In genomic region chr15:78405517-78406211, GRCm38 (mm10) we compare ENCODE assay signal across 8 mouse cellular contexts. TPM values are rescaled to one million over a fixed set of nuclear protein-coding genes. Genes with fewer than 3 reads are reported as not detected.
DNase-seq lines count a peak whose midpoint lies in the region; ATAC-seq and TF ChIP-seq lines count a peak whose summit lies in the region.

Gene Tst (minus strand): TSS chr15:78405907.

- H3K4me1 ChIP-seq in erythroblast, embryonic 14.5 days (ENCODE audit: control insufficient read depth) = peaks cover 94% of the 10 kb centered on the region
- peaks cover 49% of the 10 kb centered on the region for H3K4me1 ChIP-seq in heart, embryonic 10.5 days
- peaks cover 32% of the 10 kb centered on the region for H3K4me1 ChIP-seq in kidney, embryonic 14.5 days (ENCODE audit: control insufficient read depth, insufficient read depth, low read length)
- peaks cover 25% of the 10 kb centered on the region for H3K4me1 ChIP-seq in limb, embryonic 14.5 days (ENCODE audit: control insufficient read depth, insufficient read depth, low read length)
- peaks cover 21% of the 10 kb centered on the region for H3K4me1 ChIP-seq in midbrain, embryonic 16.5 days (ENCODE audit: control insufficient read depth, insufficient read depth, low read length)

- 1% methylated on average over 34 of the region's 34 CpGs for WGBS in heart, embryonic 10.5 days
- 2% methylated on average over 34 of the region's 34 CpGs for WGBS in kidney, embryonic 14.5 days
- 2% methylated on average over 32 of the region's 34 CpGs for WGBS in limb, embryonic 14.5 days
- WGBS in midbrain, embryonic 16.5 days = 3% methylated on average over 33 of the region's 34 CpGs

- peak; percentile 77 for DNase-seq in CD4-positive helper T cell, adult 2 months (ENCODE audit: low read depth, low spot score)
- peak; percentile 82 for DNase-seq in brain, embryonic 18.5 days (ENCODE audit: low read depth, low spot score)
- DNase-seq in heart, embryonic 10.5 days (ENCODE audit: low spot score) = peak; percentile 91
- DNase-seq in limb, embryonic 14.5 days (ENCODE audit: low spot score) = peak; percentile 87
- peak; percentile 65 to 68 for DNase-seq in spleen, postnatal 14 days (ENCODE audit: low spot score in 2 of 2)

- no peak for TF ChIP-seq POLR2A in limb, embryonic 14.5 days (IDR thresholded peaks at IDR 0.05; ENCODE audit: borderline replicate concordance, extremely low read depth, insufficient read depth, insufficient read length)

- H3K9ac ChIP-seq in kidney, embryonic 14.5 days (ENCODE audit: low read depth, low read length) = peak within 1 kb of the TSS; percentile 64
- peak within 1 kb of the TSS; percentile 74 for H3K9ac ChIP-seq in limb, embryonic 14.5 days (ENCODE audit: low read depth, low read length, severe bottlenecking)
- peak within 1 kb of the TSS; percentile 82 for H3K9ac ChIP-seq in midbrain, embryonic 16.5 days (ENCODE audit: low read depth, low read length)

- ATAC-seq in kidney, embryonic 14.5 days (ENCODE audit: low FRiP score, low TSS enrichment) = peak; percentile 82
- ATAC-seq in limb, embryonic 14.5 days (ENCODE audit: low FRiP score, low read depth) = peak; percentile 66
- peak; percentile 66 for ATAC-seq in midbrain, embryonic 16.5 days

- peaks cover 14% of the 10 kb centered on the region for H3K27me3 ChIP-seq in erythroblast, embryonic 14.5 days (ENCODE audit: control insufficient read depth)
- H3K27me3 ChIP-seq in heart, embryonic 10.5 days (ENCODE audit: insufficient read depth, poor library complexity, severe bottlenecking) = peaks cover 42% of the 10 kb centered on the region
- peaks cover 24% of the 10 kb centered on the region for H3K27me3 ChIP-seq in kidney, embryonic 14.5 days (ENCODE audit: control insufficient read depth, insufficient read depth, low read length)
- peaks cover 23% of the 10 kb centered on the region for H3K27me3 ChIP-seq in limb, embryonic 14.5 days (ENCODE audit: control insufficient read depth, insufficient read depth, low read length)
- H3K27me3 ChIP-seq in midbrain, embryonic 16.5 days (ENCODE audit: control insufficient read depth, insufficient read depth, low read depth, low read length) = peaks cover 24% of the 10 kb centered on the region

- H3K9me3 ChIP-seq in erythroblast, embryonic 14.5 days (ENCODE audit: control insufficient read depth, low read length) = 0 out of 2 replicates have a peak, but pooled peaks cover 4% of the 10 kb centered on the region
- H3K9me3 ChIP-seq in heart, embryonic 10.5 days = no peaks in the 10 kb centered on the region
- H3K9me3 ChIP-seq in kidney, embryonic 14.5 days (ENCODE audit: control insufficient read depth, low read length) = no peaks in the 10 kb centered on the region
- no peaks in the 10 kb centered on the region for H3K9me3 ChIP-seq in limb, embryonic 14.5 days (ENCODE audit: control insufficient read depth, low read length)
- H3K9me3 ChIP-seq in midbrain, embryonic 16.5 days (replicated peaks; ENCODE audit: control insufficient read depth, low read length, poor library complexity, severe bottlenecking) = no peaks in the 10 kb centered on the region

- H3K4me2 ChIP-seq in kidney, embryonic 14.5 days (replicated peaks; ENCODE audit: low read depth, low read length) = peak within 1 kb of the TSS; percentile 93
- H3K4me2 ChIP-seq in limb, embryonic 14.5 days (replicated peaks; ENCODE audit: low read depth, low read length, severe bottlenecking) = peak within 1 kb of the TSS; percentile 97
- H3K4me2 ChIP-seq in midbrain, embryonic 16.5 days (ENCODE audit: low read length) = peak within 1 kb of the TSS; percentile 97

- peak within 1 kb of the TSS; percentile 90 for H3K27ac ChIP-seq in heart, embryonic 10.5 days
- H3K27ac ChIP-seq in kidney, embryonic 14.5 days (ENCODE audit: low read depth, low read length) = peak within 1 kb of the TSS; percentile 91
- H3K27ac ChIP-seq in limb, embryonic 14.5 days (replicated peaks; ENCODE audit: low read depth, low read length) = peak within 1 kb of the TSS; percentile 89
- H3K27ac ChIP-seq in midbrain, embryonic 16.5 days (ENCODE audit: low read length) = peak within 1 kb of the TSS; percentile 84

- H3K36me3 ChIP-seq in erythroblast, embryonic 14.5 days (ENCODE audit: control insufficient read depth) = peaks cover 67% of the 10 kb centered on the region
- no peaks in the 10 kb centered on the region for H3K36me3 ChIP-seq in heart, embryonic 10.5 days
- no peaks in the 10 kb centered on the region for H3K36me3 ChIP-seq in kidney, embryonic 14.5 days (ENCODE audit: control insufficient read depth, insufficient read depth, low read length)
- no peaks in the 10 kb centered on the region for H3K36me3 ChIP-seq in limb, embryonic 14.5 days (ENCODE audit: control insufficient read depth, insufficient read depth, low read length)
- no peaks in the 10 kb centered on the region for H3K36me3 ChIP-seq in midbrain, embryonic 16.5 days (ENCODE audit: control insufficient read depth, insufficient read depth, low read length)

- H3K4me3 ChIP-seq in erythroblast, embryonic 14.5 days (replicated peaks) = peak within 1 kb of the TSS; percentile 100
- peak within 1 kb of the TSS; percentile 80 for H3K4me3 ChIP-seq in heart, embryonic 10.5 days
- peak within 1 kb of the TSS; percentile 66 for H3K4me3 ChIP-seq in kidney, embryonic 14.5 days (ENCODE audit: low read length)
- H3K4me3 ChIP-seq in limb, embryonic 14.5 days (replicated peaks; ENCODE audit: low read length) = peak within 1 kb of the TSS; percentile 72
- H3K4me3 ChIP-seq in midbrain, embryonic 16.5 days (ENCODE audit: low read depth, low read length) = peak within 1 kb of the TSS; percentile 61

RNA-seq across cellular contexts. Expression of gene Tst, which starts in this region (rescaled TPM):
- 3.8 and 3.9 TPM in 2 replicates for polyA plus RNA-seq in erythroblast, embryonic 14.5 days (2012)
- polyA plus RNA-seq in heart, embryonic 10.5 days (2016; fragmentation: Nextera tagmentation; extraction: Ambion mirVana) = 9.5 and 25.6 TPM in 2 replicates
- polyA plus RNA-seq in kidney, embryonic 14.5 days (2014; fragmentation: Nextera tagmentation; extraction: Ambion mirVana) = 32.4 and 32.8 TPM in 2 replicates
- 8.3 and 9.1 TPM in 2 replicates for polyA plus RNA-seq in limb, embryonic 14.5 days (2012; rRNA removed)
- polyA plus RNA-seq in limb, embryonic 14.5 days (2014; fragmentation: Nextera tagmentation; extraction: Ambion mirVana) = 12.4 and 12.8 TPM in 2 replicates
- 15.3 and 22.8 TPM in 2 replicates for polyA plus RNA-seq in midbrain, embryonic 16.5 days (2015; fragmentation: Nextera tagmentation; extraction: Ambion mirVana)

Comparison
In these comparisons a context has a peak if more than half of its experiments do, and no peak if none do; other contexts are left out.
1. Peak in every context shown above with its lines: DNase-seq, ATAC-seq, H3K4me3 ChIP-seq and H3K27ac ChIP-seq.